Mouse (Mus musculus) hematopoietic stem cell, adult 5-6 weeks (primary cell): ENCODE results near the gene Fam169b. TPM values are rescaled to one million over a fixed set of nuclear protein-coding genes. Genes with fewer than 3 reads are reported as not detected.

ENCODE experiments used
- ATAC-seq, 2 experiments: fragments of 125-278 bp in 1 of 2; replicated peaks in 1 of 2; 2 replicates each; pipeline ENCODE4 v1.8.0; 2016 to 2017; ENCODE audit warnings: inconsistent platforms in 2 of 2, mild to moderate bottlenecking in 2 of 2, moderate number of reproducible peaks in 2 of 2, low read depth in 1 of 2, moderate TSS enrichment in 1 of 2; ENCODE audit not compliant: low FRiP score in 2 of 2, poor library complexity in 2 of 2, severe bottlenecking in 2 of 2, insufficient read depth in 1 of 2, low TSS enrichment in 1 of 2
- total RNA-seq: library from RNA; stranded (forward); fragments of 172-1452, 232-1000 nt; gene quantifications from 2 replicates; pipeline ENCODE4 v1.2.3, GENCODE M21; 2017

Gene Fam169b
- total RNA-seq: 1.8 and 3.6 TPM in 2 replicates

DNA sequence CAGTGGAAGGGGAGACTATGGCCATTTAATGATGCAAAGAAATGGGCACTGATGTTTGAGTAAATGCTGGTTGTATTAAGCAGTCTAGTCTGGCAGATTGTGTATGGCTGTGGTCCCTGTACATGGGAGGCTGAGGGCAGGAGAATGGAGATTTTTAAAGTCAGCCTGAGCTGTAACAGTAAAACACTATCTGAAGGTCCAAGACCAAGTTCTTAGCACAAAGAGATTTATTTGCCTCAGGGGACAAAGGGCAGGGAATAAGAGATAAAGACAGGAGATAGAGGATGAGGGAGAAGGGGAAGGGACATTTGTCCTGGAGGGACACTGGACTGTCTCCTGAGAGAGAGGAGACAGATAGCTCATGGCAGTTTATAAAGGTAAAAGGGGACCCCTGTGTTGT is at the start of gene Fam169b:
Fam169b (plus strand) TSS at position 325 of the 400 bp plus-strand sequence.
- ATAC-seq: no peak

- no peak for ATAC-seq
Measured at GRCm38 (mm10) chr7:68224006-68224405, 49.6 kb upstream of the Fam169b start.

- ATAC-seq: no peak
Measured at GRCm38 (mm10) chr7:68225427-68226054, 48.1 kb upstream of the Fam169b start.

DNA sequence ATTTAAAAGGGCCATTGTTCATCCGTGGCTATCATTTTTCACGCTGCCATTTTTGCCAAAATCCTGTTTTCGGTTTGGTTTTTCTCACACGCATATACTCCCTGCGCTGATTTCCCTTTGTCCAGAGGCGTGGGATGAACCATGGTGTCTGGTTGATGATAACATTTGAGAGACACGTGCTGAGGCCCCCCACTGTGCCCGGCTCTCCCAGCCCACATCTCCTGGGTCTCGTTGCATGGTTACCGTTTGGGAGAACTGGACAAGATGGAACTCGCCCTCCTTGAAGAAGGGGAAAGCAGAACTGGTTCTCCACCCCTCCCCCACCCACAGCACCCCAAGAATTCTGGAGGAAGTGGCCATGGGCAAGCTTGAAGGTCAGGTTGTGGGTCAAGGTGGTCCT is 46.6 kb upstream of the Fam169b start:
- ATAC-seq: no peak

- ATAC-seq: no peak
Measured at GRCm38 (mm10) chr7:68227621-68228020, 46.0 kb upstream of the Fam169b start.

DNA sequence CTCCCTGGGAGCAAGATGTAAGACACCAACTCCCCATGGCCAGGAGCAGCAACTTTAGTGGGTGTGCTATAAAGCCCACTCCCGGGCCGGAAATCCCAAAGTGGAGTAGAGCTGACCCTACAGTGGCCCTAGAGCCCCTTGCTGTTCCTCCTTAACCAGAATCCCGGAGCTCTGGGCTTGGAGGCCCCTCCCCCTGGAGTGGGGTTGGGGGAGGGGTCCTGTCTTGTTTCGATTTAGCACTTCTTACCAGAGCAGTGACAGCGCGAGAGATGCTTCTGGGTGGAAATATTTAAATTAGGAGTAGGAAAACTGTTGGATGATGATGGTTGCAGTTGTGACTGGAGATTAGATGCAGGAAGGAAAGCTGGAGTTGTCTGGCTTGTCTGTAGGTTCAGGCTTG is 45.1 kb upstream of the Fam169b start:
- no peak for ATAC-seq

DNA sequence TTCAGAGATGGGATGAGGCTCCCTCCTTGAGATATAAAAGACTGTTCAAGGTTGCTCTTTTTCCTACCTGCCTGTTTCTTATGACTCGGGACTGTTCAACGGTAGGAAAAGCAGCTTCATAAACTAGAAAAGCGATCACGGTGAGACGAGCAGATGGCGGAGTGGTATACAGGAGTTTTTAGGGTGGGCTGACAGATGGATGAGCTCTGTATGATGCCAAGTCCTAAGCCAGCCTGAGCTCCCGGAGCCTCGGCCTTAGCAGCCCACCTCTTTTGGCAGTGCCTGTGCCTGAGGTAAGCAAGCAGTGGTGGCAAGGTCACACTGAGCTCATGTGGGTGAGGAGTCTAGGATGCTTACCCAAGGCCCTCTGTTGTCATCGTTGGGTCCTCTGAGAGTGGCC is 42.8 kb upstream of the Fam169b start:
- ATAC-seq: no peak

- no peak for ATAC-seq
Measured at GRCm38 (mm10) chr7:68232521-68232920, 41.1 kb upstream of the Fam169b start.

- ATAC-seq: no peak
Measured at GRCm38 (mm10) chr7:68233619-68234223, 39.9 kb upstream of the Fam169b start.

- no peak for ATAC-seq
Measured at GRCm38 (mm10) chr7:68236817-68237216, 36.8 kb upstream of the Fam169b start.

- no peak for ATAC-seq
Measured at GRCm38 (mm10) chr7:68239220-68239827, 34.3 kb upstream of the Fam169b start.

- ATAC-seq: no peak
Measured at GRCm38 (mm10) chr7:68241205-68241604, 32.4 kb upstream of the Fam169b start.

DNA sequence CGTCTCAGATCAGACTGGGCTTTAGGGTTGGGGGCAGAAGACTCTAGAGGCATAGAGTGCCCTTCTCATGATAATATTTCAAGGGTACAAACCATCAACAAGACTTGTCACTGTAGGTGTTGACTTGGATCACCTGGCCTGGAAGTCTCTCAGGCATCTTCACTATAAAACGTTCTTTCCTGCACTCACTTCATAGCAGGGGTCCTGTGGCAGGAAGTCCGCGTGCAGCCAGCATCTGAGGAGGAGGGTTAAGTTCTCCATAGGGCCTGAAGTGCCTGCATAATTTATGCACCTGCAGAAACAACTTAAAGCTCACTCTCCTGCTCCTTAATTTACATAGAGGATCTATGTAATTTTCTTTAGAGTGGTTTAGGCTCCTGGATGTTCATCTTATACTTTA is 28.0 kb upstream of the Fam169b start:
- ATAC-seq: no peak

GRCm38 (mm10) chr7:68246249-68246648 is 27.4 kb upstream of the Fam169b start:
- no peak for ATAC-seq

DNA sequence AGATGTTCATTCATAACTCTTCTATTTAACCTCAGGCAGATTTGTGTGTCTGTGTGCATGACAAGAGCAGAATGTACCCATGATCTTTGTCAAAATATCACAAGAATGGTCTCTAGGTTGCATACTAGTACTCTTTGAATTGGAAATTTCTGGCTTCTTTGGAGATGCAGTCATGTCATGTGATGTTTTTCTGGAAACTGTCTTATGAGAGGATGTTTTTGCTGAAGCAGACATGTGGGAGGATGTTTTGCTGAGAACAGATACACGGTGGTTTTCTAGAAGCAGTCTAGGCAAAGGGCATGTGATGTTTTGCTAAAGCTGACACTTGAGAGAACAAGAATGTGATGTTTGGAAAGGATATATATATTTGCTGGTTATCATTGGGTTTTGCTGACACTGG is 23.2 kb upstream of the Fam169b start:
- no peak for ATAC-seq

DNA sequence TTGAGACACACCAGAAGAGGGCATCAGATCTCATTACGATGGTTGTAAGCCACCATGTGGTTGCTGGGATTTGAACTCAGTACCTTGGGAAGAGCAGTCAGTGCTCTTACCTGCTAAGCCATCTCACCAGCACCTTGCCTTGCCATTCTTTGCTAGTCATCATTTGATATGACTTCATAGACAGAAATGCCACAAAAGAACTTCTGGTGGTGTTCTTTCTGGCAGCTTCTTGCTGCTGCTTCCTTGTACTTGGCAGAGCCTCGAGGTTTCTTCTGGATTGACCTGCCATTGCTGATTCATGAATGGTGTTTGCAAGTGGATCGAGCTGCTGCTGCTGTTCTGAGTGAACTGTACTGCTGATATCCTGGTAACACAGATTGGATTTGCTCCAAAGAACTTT is 22.7 kb upstream of the Fam169b start:
- no peak for ATAC-seq

DNA sequence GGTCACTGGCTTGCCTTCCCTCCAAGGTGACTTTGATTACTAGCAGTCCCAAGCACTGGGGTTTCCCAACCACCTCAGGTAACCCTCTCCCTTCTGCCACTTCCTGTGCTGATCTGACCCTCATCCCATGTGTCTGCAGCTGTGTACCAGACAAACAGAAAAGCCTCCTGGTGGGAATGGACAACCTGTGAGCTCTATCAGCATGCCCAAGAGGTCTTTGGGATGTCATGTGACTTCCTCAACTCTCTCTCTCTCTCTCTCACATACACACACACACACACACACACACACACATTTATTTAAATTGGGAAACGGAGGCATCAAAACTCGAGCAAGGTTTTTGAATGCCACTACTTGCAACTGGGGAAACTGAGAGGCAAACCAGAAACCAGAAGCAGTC is 15.9 kb upstream of the Fam169b start:
- ATAC-seq: no peak

DNA sequence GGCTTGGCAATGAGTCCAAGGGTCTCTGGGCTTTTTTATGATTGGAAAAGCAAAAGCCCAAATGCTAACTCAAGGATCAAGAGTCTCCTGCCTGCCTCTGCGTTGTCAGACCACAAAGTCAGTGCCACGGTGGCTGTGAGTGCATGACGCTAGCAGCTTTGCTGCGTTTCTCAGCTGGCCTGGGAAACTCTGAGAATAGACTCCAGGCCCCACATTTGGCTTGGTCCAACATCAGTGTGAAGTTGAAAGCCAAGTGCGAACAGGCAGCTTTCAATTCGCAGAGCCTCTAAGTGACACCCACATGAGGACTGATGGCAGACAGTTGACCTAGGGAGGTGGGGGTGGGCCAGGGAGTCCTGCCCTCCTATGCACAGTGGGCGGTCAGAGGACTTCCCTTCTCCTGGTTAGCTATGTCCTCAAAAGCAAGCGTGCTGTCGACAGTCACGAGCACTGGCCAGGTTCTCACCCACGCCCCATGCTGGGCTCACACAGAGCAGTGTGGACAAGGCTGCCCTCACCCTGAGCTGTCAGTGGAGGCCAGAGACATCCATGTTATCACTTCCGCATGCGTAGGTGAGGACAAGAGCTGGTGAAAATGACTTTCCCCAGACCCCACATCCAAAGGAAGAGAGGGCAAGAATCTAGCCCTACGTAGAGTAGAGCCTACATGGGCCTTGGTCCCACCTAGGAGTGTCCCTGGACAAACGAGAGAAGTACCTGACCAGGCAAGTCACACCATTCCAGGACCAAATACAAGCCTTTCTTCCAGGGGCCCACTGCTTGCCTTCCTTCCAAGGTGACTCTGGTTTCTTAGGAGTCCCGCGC is 15.1 kb upstream of the Fam169b start:
- ATAC-seq: peak in 1 of 2 experiments; percentile 25; a peak in 1 of 4 replicates
